Mouse (Mus musculus) embryonic fibroblast, embryonic 13.5 days (primary cell): Measurements from ENCODE around the gene Zfp599. TPM values are rescaled to one million over a fixed set of nuclear protein-coding genes. Genes with fewer than 3 reads are reported as not detected.
"Not testable (repeated sequence)": the region's sequence is repeated elsewhere in the genome, so short reads cannot be mapped to it uniquely, and the experiment has no call there.

Experiments used
- H3K27ac ChIP-seq: 2 replicates; pipeline ENCODE4 v1.5.1; 2012; ENCODE audit warnings: low read length, control low read depth, inconsistent platforms; ENCODE audit not compliant: insufficient read depth
- H3K4me1 ChIP-seq: 2 replicates; pipeline ENCODE4 v1.6.1; 2011; ENCODE audit warnings: low read length; ENCODE audit not compliant: control insufficient read depth, insufficient read depth
- H3K4me3 ChIP-seq: 2 replicates; pipeline ENCODE4 v1.5.1; 2011; ENCODE audit warnings: mild to moderate bottlenecking, control low read depth, low read length; ENCODE audit not compliant: insufficient read depth
- CTCF ChIP-seq: IDR thresholded peaks from 2 replicates; pipeline ENCODE4 v1.5.1; 2011; ENCODE audit warnings: mild to moderate bottlenecking, control low read depth, low read length, moderate library complexity, borderline replicate concordance; ENCODE audit not compliant: insufficient read depth
- POLR2A ChIP-seq: IDR thresholded peaks from 2 replicates; pipeline ENCODE4 v1.6.1; 2011; ENCODE audit warnings: low read depth, mild to moderate bottlenecking, control low read depth, low read length, moderate library complexity
- polyA plus RNA-seq: library from polyadenylated mRNA; stranded (reverse); fragments of >200 nt; gene quantifications from 2 replicates; pipeline ENCODE4 v1.2.4, GENCODE M21; 2011; ENCODE audit warnings: low read depth; ENCODE audit not compliant: missing spikeins, insufficient read length

The Zfp599 gene
- polyA plus RNA-seq, 1 experiment = 3.6 TPM

DNA sequence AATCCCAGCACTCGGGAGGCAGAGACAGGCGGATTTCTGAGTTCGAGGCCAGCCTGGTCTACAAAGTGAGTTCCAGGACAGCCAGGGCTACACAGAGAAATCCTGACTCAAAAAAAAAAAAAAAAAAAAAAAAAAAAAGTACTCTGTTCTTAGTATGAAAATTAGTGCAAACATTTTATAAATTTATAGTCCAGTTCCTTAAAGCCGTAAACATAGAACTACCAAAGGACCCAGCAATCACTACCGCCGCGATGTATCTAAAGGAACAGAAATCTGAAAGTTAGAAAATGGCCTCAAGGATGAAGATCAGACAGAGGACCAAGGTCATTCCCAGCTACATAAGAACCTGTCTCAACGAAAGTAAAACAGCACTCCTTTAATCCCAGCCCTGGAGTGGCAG lies 911 bp downstream of the Zfp599 start:
- no peak overlapping the region for H3K27ac ChIP-seq

DNA sequence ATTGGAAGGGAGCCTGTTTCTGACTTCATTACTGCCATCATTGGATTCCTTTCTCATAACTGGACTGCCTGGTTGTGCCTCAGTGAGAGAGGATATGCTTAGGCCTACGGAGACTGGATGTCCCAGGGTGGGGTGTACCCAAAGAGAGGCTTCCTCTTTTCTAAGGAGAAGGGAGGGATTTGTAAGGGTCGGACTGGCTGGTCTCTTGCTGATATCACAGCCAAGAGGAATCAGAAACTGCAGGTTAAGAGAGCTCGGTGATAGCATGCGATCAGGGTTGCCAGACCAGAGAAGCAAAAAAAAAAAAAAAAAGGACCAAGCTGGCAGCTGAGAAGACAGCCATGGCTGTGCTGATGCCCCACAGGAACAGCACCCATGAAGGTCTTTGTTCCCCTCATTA lies 3.1 kb downstream of the Zfp599 start:
- Histone ChIP-seq H3K4me3 (no peak overlapping the region), H3K27ac (no peak overlapping the region), H3K4me1 (no peaks in the 10 kb centered on the region; the same call in 1 of the 2 replicates)
- TF ChIP-seq POLR2A = no peak

More for the DNA sequence above, 911 bp downstream of the Zfp599 start:
- H3K4me3 ChIP-seq = peak overlapping the region; percentile 97
- H3K4me1 ChIP-seq = no peaks in the 10 kb centered on the region; the same call in 1 of the 2 replicates
- no peak for TF ChIP-seq POLR2A
- TF ChIP-seq CTCF = no peak

DNA sequence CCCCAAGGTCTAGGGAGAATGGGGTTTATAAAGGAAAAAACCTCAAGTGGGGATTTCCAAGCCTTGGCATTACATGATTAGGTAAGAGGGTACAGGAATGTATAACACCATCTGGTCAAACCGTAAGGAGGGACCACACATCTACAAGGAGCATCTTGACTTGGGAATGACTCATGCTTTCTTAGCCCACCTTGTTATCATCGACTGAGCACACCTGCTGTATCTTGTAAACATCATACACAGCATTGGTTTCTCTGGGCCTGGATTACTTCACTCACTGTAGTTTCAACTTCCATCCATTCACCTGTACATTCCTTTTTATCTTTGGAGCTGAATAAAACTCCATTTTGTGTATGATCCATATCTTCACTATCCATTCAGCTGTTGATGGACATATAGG lies 15.5 kb downstream of the Zfp599 start:
- H3K27ac ChIP-seq = no peak overlapping the region
- H3K4me1 ChIP-seq = no peaks in the 10 kb centered on the region
- TF ChIP-seq CTCF (no peak), POLR2A (no peak)
- H3K4me3 ChIP-seq = no peak overlapping the region

DNA sequence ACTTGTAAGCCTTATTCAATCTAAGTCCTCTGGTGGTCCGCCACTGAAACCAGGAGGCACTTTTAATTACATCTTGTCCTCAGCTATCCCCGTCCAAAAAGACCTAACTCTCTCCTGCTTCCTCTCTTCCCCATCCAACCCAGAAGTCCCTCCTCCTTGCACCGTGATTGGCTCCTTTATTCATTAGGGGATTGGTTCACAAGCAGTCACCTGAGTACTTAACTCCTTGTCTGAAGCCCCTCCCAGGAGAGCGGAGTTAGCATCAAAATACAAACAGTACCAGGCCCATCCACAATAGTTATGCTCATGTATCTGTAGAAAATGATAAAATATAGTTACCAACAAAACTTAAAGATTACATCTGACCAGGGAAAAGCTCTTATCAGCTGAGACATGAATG lies 19.7 kb downstream of the Zfp599 start:
- TF ChIP-seq POLR2A = no peak
- TF ChIP-seq CTCF = no peak
- Histone ChIP-seq H3K4me3 (no peak overlapping the region), H3K4me1 (no peaks in the 10 kb centered on the region)

DNA sequence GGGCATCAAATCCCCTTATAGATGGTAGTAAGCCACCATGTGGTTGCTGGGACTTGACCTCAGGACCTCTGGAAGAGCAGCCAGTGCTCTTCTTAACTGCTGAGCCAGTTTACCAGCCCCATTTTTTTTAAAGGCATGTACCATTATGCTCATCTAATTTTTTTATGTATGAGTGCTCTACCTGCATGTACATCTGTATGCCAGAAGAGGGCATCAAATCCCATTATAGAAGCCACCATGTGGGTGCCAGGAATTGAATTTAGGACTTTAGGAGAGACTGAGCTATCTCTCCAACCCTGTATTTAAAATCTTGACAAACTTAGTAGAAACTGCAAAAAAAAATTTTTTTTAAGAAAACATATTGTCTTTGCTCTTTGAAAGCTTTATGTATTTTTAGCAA lies 29.1 kb downstream of the Zfp599 start:
- no peak overlapping the region for H3K4me3 ChIP-seq
- TF ChIP-seq CTCF (no peak), POLR2A (no peak)
- H3K27ac ChIP-seq = no peak overlapping the region
- no peaks in the 10 kb centered on the region for H3K4me1 ChIP-seq

More for the DNA sequence above, 19.7 kb downstream of the Zfp599 start:
- no peak overlapping the region for H3K27ac ChIP-seq

DNA sequence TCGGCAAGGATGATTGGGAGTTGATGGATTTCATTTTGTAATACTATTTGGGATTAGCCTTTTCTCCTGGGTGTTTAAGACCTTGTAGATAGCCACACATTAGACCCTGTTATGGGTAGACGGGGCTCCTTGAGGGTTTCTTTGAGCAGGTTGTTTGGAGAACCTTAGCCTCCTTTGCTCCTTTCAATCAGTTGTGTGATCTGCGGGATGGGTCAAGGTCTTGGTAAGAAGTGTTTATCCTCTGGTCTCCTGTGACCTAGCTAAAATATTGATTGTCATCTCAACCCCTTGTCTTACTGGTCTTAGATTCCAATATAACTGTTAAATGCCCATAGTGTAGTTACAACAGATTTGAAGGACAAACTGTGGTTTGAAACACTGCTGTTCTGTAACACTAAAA lies 29.6 kb downstream of the Zfp599 start:
- H3K4me1 ChIP-seq = no peaks in the 10 kb centered on the region
- no peak overlapping the region for H3K27ac ChIP-seq
- TF ChIP-seq CTCF (no peak), POLR2A (no peak)
- H3K4me3 ChIP-seq = no peak overlapping the region

DNA sequence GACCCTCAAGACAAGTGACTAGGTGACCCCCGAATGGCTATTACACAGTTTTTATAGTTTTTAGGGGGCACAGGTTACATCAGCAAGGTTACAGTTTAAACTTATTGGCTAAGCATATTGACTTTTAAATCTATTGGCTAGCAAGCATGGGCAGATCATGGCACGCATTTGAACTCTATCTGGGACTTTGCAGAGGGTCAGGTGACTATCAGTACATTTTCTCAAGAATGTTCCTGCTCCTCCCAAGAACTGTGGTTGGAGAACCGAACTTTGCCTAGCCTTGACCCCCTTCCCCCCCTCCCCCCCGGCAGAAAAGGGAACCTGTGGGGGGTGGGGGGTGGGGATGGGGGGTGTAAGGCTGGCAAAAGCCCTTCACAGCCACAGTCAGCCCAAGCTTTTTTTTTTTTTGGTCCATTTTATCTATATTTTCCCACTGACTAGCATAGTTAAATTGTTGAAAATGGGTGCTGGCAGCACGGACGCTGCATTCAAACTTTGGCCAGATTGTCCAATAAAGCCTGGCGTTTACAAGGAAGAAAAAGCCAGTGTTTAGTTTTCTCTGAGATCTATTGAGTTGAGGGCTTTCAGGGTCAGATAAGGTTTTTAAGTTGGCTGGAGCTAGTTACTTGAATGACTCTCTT lies 30.2 kb downstream of the Zfp599 start:
- TF ChIP-seq POLR2A (no peak), CTCF (no peak)
- H3K27ac ChIP-seq = no peak overlapping the region
- no peak overlapping the region for H3K4me3 ChIP-seq
- no peaks in the 10 kb centered on the region for H3K4me1 ChIP-seq

DNA sequence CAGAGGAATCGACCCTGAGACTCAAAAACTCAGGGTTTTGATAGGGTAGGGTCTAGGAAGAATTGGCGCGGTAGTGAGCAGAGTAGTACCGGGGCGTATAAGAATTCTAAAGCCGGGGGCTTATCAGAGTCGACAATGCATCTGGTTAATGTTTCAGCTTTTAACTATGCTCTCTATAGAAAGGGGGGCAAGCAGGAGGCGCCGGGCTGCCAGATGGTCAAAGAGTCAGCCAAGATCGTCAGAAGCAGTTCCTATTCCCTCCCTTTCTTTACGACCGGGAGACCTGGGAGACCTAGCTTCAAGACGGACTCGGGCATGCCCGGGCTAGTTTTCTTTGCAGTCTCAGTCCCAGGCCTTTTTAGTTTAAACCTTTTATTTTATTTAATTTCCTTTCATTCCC lies 32.8 kb downstream of the Zfp599 start:
- TF ChIP-seq POLR2A (no peak), CTCF (no peak)
- peak overlapping the region; percentile 96; the same call in 1 of the 2 replicates for H3K4me3 ChIP-seq
- no peaks in the 10 kb centered on the region for H3K4me1 ChIP-seq
- H3K27ac ChIP-seq = peak overlapping the region; percentile 39; the same call in 1 of the 2 replicates

DNA sequence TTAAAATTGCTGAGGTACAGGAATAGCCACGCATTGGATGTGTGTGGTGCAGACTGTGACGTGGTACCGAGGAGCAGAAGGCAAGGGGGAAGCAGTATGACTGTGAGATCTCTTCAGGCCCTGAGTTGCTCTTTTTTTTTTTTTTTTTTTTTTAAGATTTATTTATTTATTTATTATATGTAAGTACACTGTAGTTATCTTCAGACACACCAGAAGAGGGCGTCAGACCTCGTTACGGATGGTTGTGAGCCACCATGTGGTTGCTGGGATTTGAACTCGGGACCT lies 33.4 kb downstream of the Zfp599 start:
- H3K4me3 ChIP-seq = peak overlapping the region; percentile 96
- not testable (repeated sequence) for H3K4me1 ChIP-seq, H3K27ac ChIP-seq

DNA sequence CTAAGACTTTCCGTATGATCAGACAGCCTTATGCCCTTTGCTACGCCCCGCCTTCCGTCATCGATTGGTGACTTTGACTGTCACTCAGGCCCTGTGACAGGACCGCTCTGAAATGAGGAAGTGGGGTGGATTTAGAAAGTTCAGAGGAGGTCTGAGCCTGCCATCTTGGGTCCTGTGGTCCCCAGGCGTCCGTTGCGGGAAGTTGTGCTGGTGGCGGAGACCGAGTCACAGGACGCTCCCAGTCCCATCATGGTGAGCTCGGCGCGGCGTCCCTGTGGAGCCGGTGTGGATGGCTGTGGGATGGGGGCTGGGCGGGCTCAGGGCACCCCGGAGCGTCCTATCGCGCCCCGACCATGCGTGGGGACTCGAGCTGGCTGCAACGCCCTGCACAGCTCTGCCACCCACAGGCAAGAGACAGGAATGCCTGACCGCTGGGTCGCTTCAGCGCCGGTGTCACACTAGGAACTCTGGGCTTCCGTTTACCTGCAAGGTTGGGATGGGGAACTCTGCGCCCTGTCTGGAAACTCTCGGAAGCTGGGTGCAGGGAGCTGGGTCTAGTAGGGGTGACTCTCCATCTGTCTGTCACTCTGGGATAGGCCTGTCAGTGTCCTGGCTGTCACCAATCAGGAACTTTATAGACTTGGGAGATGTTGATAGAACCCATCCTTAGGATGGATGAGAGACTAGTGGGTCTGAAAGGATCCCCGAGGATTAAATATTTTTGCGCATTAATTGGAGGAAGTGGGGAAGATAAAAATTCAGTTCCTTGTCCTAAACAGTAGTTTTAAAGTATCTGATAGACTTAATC lies 33.9 kb downstream of the Zfp599 start, which contains the start of gene Zfp809:
Gene Zfp809 (plus strand): TSS at position 134 of the 808 bp plus-strand sequence.
- TF ChIP-seq POLR2A (peak; percentile 93), CTCF (peak; percentile 86; the same call in 1 of the 2 replicates)
- Histone ChIP-seq H3K4me3 (peak within 1 kb of the TSS; percentile 96), H3K4me1 (no peaks in the 10 kb centered on the region), H3K27ac (peak within 1 kb of the TSS; percentile 73)
